Mouse (Mus musculus): ENCODE measurements at regions not wholly inside any gene's neighbourhood (a gene's known extent, or its start where the extent isn't known, plus 50 kb on each side); places are given as distances from the start of the nearest gene placed in this dataset.

DNA sequence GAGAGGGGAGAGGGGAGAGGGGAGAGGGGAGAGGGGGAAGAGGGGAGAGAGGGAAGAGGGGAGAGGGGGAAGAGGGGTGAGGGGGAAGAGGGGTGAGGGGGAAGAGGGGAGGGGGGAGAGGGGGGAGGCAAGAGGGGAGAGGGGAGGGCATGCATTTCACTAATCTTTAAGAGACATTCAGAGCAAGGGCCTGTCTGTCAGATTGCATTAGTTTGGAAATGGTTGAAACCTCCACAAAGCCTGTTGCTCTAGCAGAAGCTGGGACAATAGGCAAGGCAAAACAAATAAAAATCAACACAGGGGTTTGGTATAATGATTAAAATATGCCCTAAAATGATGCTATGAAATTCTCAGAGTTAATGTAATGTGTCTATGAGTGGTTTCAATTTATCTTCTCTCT is 196.4 kb downstream of the Cetn3 start:
- TF ChIP-seq POLR2A (IDR thresholded peaks at IDR 0.05; ENCODE audit: borderline replicate concordance, extremely low read depth, insufficient read depth, insufficient read length, poor library complexity, severe bottlenecking), result no peak
- TF ChIP-seq CTCF (IDR thresholded peaks at IDR 0.05; ENCODE audit: borderline replicate concordance, extremely low read depth, insufficient read depth, insufficient read length), result no peak

All from brain, embryonic 14.5 days (tissue).